Mouse (Mus musculus) kidney, embryonic 16.5 days (tissue): ENCODE results near the gene Nmi. TPM values are rescaled to one million over a fixed set of nuclear protein-coding genes. Genes with fewer than 3 reads are reported as not detected.

ENCODE experiments used
- ATAC-seq: fragments of 200-750 bp; cut with Nextera tagmentation; 2 replicates; pipeline ENCODE4 v1.8.0; 2017; ENCODE audit warnings: moderate TSS enrichment; ENCODE audit not compliant: low FRiP score, low TSS enrichment
- H3K27ac ChIP-seq: fragments of 300-500 bp; sonication (generic); 2 replicates; pipeline ENCODE4 v1.5.1; 2014; ENCODE audit warnings: low read length
- H3K27me3 ChIP-seq: fragments of 300-500 bp; sonication (generic); 2 replicates; pipeline ENCODE4 v1.6.1; 2014; ENCODE audit warnings: low read length, control low read depth, mixed read lengths; ENCODE audit not compliant: insufficient read depth
- H3K36me3 ChIP-seq: fragments of 300-500 bp; sonication (generic); 2 replicates; pipeline ENCODE4 v1.6.1; 2014; ENCODE audit warnings: low read length, control low read depth, mixed read lengths; ENCODE audit not compliant: insufficient read depth
- H3K4me1 ChIP-seq: fragments of 300-500 bp; sonication (generic); 2 replicates; pipeline ENCODE4 v1.6.1; 2014; ENCODE audit warnings: low read length, control low read depth, mixed read lengths; ENCODE audit not compliant: insufficient read depth
- H3K4me2 ChIP-seq: fragments of 300-500 bp; sonication (generic); replicated peaks from 2 replicates; pipeline ENCODE4 v1.6.1; 2014; ENCODE audit warnings: low read depth, low read length
- H3K4me3 ChIP-seq: fragments of 300-500 bp; sonication (generic); 2 replicates; pipeline ENCODE4 v1.5.1; 2014; ENCODE audit warnings: mild to moderate bottlenecking, low read length
- H3K9ac ChIP-seq: fragments of 300-500 bp; sonication (generic); replicated peaks from 2 replicates; pipeline ENCODE4 v1.6.1; 2014; ENCODE audit warnings: low read length
- H3K9me3 ChIP-seq: fragments of 300-500 bp; sonication (generic); 2 replicates; pipeline ENCODE4 v1.6.1; 2016; ENCODE audit warnings: low read length, control low read depth
- WGBS: fragments of 180-500 bp; shearing (Covaris S2); extraction: QIAGEN DNeasy Blood & Tissue Kit; methylation state at CpG from one replicate; pipeline ENCODE4 v1.1.7; 2014; 5-methylcytosine and 5-hydroxymethylcytosine counted together
- polyA plus RNA-seq: library from polyadenylated mRNA; unstranded; fragments of >200 nt; fragmentation: Nextera tagmentation; extraction: Ambion mirVana; gene quantifications from 2 replicates; pipeline ENCODE4 v1.2.1, GENCODE M21; 2015

Nmi gene
- polyA plus RNA-seq, 1 experiment from 2014 or later = 18.7 TPM

DNA sequence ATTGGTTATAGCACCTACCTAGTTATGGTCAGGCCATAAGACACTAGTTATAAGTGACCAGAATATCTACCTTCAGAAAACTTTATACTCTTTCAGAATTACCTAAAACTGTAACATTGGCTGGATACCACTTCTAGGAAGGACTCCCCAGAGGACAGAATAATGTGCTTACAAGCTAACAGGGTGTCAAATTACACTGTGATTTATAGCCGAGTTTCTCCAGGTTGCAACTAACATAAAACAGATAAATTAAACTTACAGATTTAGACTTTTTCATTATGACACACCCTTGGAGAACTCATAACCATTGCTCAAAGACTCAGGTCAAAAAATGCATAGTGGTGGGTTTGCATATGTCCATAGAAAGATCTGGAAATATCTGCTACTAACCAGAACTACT lies 22.4 kb downstream of the Nmi start:
- H3K4me1 ChIP-seq = no peaks in the 10 kb centered on the region
- no peak overlapping the region for H3K9ac ChIP-seq
- no peaks in the 10 kb centered on the region for H3K27me3 ChIP-seq
- H3K4me2 ChIP-seq = no peak overlapping the region
- WGBS = 32% methylated on average over 1 of the region's 1 CpGs
- no peaks in the 10 kb centered on the region for H3K9me3 ChIP-seq
- no peak for ATAC-seq
- H3K36me3 ChIP-seq = no peaks in the 10 kb centered on the region
- no peak overlapping the region for H3K4me3 ChIP-seq
- H3K27ac ChIP-seq = no peak overlapping the region

- Histone ChIP-seq H3K27me3 (no peaks in the 10 kb centered on the region), H3K4me2 (no peak overlapping the region), H3K36me3 (no peaks in the 10 kb centered on the region), H3K4me1 (no peaks in the 10 kb centered on the region), H3K4me3 (no peak overlapping the region), H3K9me3 (no peaks in the 10 kb centered on the region), H3K9ac (no peak overlapping the region), H3K27ac (no peak overlapping the region)
- no peak for ATAC-seq
- WGBS = 84% methylated on average over 6 of the region's 6 CpGs
Observed at GRCm38 (mm10) chr2:51948105-51948830, 25.0 kb downstream of the Nmi start.

DNA sequence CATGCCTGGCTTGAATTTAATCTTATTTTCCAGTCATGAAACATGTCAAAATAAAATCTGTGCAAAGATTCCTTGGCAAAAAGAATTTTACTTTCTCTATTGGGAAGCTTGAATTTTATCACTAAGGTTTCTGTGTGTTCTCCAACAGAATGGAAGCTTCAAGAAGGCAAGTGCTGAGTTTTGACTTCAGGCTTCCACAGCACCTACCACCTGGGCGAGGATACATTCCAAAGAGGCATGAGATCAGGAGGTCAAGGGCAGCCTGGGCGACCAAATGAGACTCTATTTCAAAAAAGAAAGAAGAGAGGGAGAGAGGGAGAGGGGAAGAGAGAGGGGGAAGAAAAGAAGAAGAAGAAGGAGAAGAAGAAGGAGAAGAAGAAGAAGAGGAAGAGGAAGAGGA lies 27.5 kb downstream of the Nmi start:
- ATAC-seq = no peak
- no peak overlapping the region for H3K9ac ChIP-seq
- H3K4me1 ChIP-seq = no peaks in the 10 kb centered on the region
- H3K4me2 ChIP-seq = no peak overlapping the region
- no peaks in the 10 kb centered on the region for H3K27me3 ChIP-seq
- H3K4me3 ChIP-seq = no peak overlapping the region
- 62% methylated on average over 2 of the region's 2 CpGs for WGBS
- no peaks in the 10 kb centered on the region for H3K36me3 ChIP-seq
- no peaks in the 10 kb centered on the region for H3K9me3 ChIP-seq
- H3K27ac ChIP-seq = no peak overlapping the region

GRCm38 (mm10) chr2:51941832-51942231 lies 31.5 kb downstream of the Nmi start:
- Histone ChIP-seq H3K27me3 (no peaks in the 10 kb centered on the region), H3K4me1 (no peaks in the 10 kb centered on the region), H3K9me3 (no peaks in the 10 kb centered on the region), H3K9ac (no peak overlapping the region), H3K4me3 (no peak overlapping the region), H3K36me3 (no peaks in the 10 kb centered on the region), H3K4me2 (no peak overlapping the region), H3K27ac (no peak overlapping the region)
- WGBS = 92% methylated on average over 7 of the region's 7 CpGs
- no peak for ATAC-seq

- Histone ChIP-seq H3K4me3 (no peak overlapping the region), H3K9ac (no peak overlapping the region), H3K36me3 (no peaks in the 10 kb centered on the region), H3K4me2 (no peak overlapping the region), H3K27ac (no peak overlapping the region), H3K4me1 (0 out of 2 replicates have a peak, but pooled peaks cover 1% of the 10 kb centered on the region), H3K27me3 (no peaks in the 10 kb centered on the region), H3K9me3 (no peaks in the 10 kb centered on the region)
- ATAC-seq = no peak
- 68% methylated on average over 3 of the region's 3 CpGs for WGBS
Observed at GRCm38 (mm10) chr2:51938750-51939149, 34.5 kb downstream of the Nmi start.

DNA sequence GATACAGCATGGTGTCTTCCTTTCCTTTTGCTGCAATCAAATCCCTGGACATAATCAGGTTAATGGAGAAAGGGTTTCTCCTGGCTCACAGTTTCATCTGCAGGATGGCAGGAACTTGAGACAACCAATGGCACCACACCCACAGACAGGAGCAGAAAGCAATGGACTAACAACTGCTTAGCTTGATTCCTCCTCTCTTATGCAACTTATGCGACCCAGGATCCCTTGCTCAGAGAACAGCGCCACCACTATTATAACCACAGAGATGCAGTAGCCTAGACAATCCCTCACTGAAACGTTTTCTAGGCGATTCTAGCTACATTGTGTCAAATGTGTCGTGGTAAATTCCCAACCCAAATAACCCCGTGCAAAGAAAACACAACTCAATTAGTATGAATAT lies 36.3 kb downstream of the Nmi start:
- Histone ChIP-seq H3K27me3 (no peaks in the 10 kb centered on the region), H3K27ac (no peak overlapping the region), H3K4me2 (no peak overlapping the region), H3K36me3 (no peaks in the 10 kb centered on the region), H3K9ac (no peak overlapping the region), H3K9me3 (no peaks in the 10 kb centered on the region), H3K4me3 (no peak overlapping the region), H3K4me1 (0 out of 2 replicates have a peak, but pooled peaks cover 3% of the 10 kb centered on the region)
- 68% methylated on average over 6 of the region's 6 CpGs for WGBS
- no peak for ATAC-seq

- H3K4me2 ChIP-seq = no peak overlapping the region
- no peaks in the 10 kb centered on the region for H3K36me3 ChIP-seq
- H3K27me3 ChIP-seq = no peaks in the 10 kb centered on the region
- no peak overlapping the region for H3K9ac ChIP-seq
- 0 out of 2 replicates have a peak, but pooled peaks cover 3% of the 10 kb centered on the region for H3K4me1 ChIP-seq
- no peak overlapping the region for H3K27ac ChIP-seq
- no peak for ATAC-seq
- H3K9me3 ChIP-seq = no peaks in the 10 kb centered on the region
- 74% methylated on average over 3 of the region's 3 CpGs for WGBS
- no peak overlapping the region for H3K4me3 ChIP-seq
Observed at GRCm38 (mm10) chr2:51936585-51936984, 36.7 kb downstream of the Nmi start.

DNA sequence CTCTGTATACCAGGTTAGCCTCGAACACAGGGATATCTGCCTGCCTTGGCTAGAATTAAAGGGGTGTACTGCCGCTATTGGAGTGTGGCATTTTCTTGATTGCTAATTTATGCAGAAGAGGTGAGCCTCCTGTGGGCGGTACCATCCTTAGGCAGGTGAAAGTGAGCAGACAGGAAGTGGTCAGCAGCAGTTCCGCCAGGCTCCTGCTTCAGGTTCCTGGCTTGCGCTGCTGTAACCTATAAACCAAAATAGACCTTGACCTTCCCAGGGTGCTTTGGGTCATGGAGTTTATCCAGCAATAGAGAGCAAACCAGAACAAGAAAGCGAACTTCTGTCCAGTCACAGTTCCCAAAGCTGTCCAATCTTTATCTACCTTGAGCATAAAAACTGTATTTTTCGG lies 37.4 kb downstream of the Nmi start:
- 0 out of 2 replicates have a peak, but pooled peaks cover 3% of the 10 kb centered on the region for H3K4me1 ChIP-seq
- no peak for ATAC-seq

DNA sequence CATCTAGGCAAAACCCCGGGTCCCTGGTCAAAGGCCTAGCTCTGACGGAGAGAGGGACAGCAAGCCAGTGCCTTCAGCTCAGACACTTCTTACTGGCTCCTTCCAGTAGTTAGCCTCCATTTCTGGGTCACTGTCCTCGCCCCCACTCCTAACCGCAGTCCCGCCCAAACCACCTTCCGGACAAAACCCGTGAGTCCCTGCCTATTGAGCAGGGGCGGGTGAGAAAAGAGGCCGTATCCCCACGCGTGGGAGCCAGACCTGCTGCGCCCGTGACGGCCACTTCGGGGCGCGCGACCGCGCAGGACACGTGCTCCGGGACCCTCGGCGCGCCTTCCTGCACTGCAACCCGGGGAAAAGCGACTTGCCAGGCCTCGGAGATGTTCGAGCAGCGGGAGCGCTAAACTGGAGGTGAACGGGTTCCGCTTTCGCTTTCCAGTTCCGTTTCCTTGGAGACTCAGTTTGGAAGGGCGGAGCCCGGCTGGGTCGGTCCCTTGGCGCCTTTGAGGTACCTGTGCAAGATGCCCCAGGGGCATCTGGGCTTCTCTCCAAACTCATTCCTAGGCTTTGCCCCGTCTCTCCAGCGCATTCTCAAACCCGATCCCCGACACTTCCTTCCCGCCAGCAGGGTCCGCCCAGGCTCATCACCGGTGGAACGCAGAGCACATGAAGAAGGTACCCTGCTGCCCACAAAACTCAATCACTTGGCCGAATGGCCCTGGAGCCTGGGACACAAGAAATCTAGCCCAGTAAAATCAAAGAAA lies 38.5 kb downstream of the Nmi start, which contains the start of gene Rbm43:
Gene Rbm43, minus strand, starts transcription at position 590 of the 761 bp plus-strand sequence.
- Histone ChIP-seq H3K4me2 (peak within 1 kb of the TSS; percentile 69), H3K36me3 (no peaks in the 10 kb centered on the region), H3K4me3 (peak within 1 kb of the TSS; percentile 70), H3K9ac (peak within 1 kb of the TSS; percentile 76), H3K9me3 (no peaks in the 10 kb centered on the region), H3K4me1 (0 out of 2 replicates have a peak, but pooled peaks cover 3% of the 10 kb centered on the region), H3K27ac (peak within 1 kb of the TSS; percentile 44), H3K27me3 (no peaks in the 10 kb centered on the region)
- ATAC-seq = peak; percentile 72
- under 1% methylated on average over 48 of the region's 48 CpGs for WGBS

More for the DNA sequence above, 37.4 kb downstream of the Nmi start:
- no peaks in the 10 kb centered on the region for H3K9me3 ChIP-seq
- H3K27me3 ChIP-seq = no peaks in the 10 kb centered on the region
- no peak overlapping the region for H3K4me2 ChIP-seq
- no peak overlapping the region for H3K9ac ChIP-seq
- WGBS = 92% methylated on average over 7 of the region's 7 CpGs
- H3K36me3 ChIP-seq = no peaks in the 10 kb centered on the region
- H3K4me3 ChIP-seq = no peak overlapping the region
- no peak overlapping the region for H3K27ac ChIP-seq
